Mouse (Mus musculus) layer of hippocampus, adult 18-20 months (tissue): ENCODE measurements around the gene Gpalpp1. TPM values are rescaled to one million over a fixed set of nuclear protein-coding genes. Genes with fewer than 3 reads are reported as not detected.

Source experiments
- total RNA-seq, 2 experiments: library from RNA; stranded (reverse); gene quantifications; 2 replicates each; pipeline ENCODE4 v1.2.3; 2021

Gpalpp1 gene
- total RNA-seq, 2 experiments from 2014 or later: 25.9 to 27.2 TPM

Other genes with a start within 250 kb of the Gpalpp1 start
- 10 to 100 TPM; 55.5 to 59.9 TPM for gene Kctd4, start 155.8 kb downstream of the Gpalpp1 start, total RNA-seq
- 10 to 100 TPM; 22.4 to 23.0 TPM for gene Gtf2f2, start 99.9 kb downstream of the Gpalpp1 start, total RNA-seq
- gene Nufip1, start 131 bp upstream of the Gpalpp1 start, total RNA-seq: 10 to 100 TPM in 1 of 2 experiments, 1 to 10 TPM in 1; 8.6 to 10.1 TPM